Mouse (Mus musculus): Measurements from ENCODE around the gene Nacad. TPM values are rescaled to one million over a fixed set of nuclear protein-coding genes. Genes with fewer than 3 reads are reported as not detected.

Gene Nacad
- polyA plus RNA-seq, 1 experiment: 0.63 TPM

DNA sequence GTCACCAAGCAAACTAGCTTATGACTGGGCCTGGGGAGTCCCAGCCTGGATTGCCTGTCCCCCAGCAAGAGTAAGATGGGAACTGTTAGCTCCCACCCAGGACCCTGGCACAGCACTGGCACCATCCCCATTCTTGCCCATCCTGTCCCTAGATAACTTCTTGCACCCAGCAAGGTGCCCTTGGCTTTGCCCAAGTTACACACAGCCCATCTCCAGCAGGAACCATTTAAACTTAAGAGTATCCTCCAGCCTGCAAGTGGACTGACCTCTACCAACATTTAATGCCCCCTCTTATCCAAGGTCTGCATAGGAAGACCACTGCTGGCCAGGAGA is 1.3 kb downstream of the Nacad start:
- peaks cover 22% of the 10 kb centered on the region for H3K36me3 ChIP-seq (replicated peaks; ENCODE audit: low read length)
- no peak overlapping the region for H3K4me3 ChIP-seq (replicated peaks)
- TF ChIP-seq GATA1 (IDR thresholded peaks at IDR 0.05; ENCODE audit: borderline replicate concordance, low read length) (no peak), FLI1 (IDR thresholded peaks at IDR 0.05; ENCODE audit: low read length) (no peak)
- H3K4me1 ChIP-seq: peaks cover 64% of the 10 kb centered on the region
- no peaks in the 10 kb centered on the region for H3K9me3 ChIP-seq
- peaks cover 57% of the 10 kb centered on the region for H3K27me3 ChIP-seq (replicated peaks)

GRCm38 (mm10) chr11:6603887-6604603 is 1.8 kb downstream of the Nacad start:
- no peak for TF ChIP-seq FLI1 (IDR thresholded peaks at IDR 0.05; ENCODE audit: low read length)
- no peak for TF ChIP-seq GATA1 (IDR thresholded peaks at IDR 0.05; ENCODE audit: borderline replicate concordance, low read length)
- Histone ChIP-seq H3K4me3 (replicated peaks) (no peak overlapping the region), H3K27me3 (replicated peaks) (peaks cover 57% of the 10 kb centered on the region), H3K4me1 (peaks cover 64% of the 10 kb centered on the region), H3K9me3 (no peaks in the 10 kb centered on the region), H3K36me3 (replicated peaks; ENCODE audit: low read length) (peaks cover 26% of the 10 kb centered on the region)

DNA sequence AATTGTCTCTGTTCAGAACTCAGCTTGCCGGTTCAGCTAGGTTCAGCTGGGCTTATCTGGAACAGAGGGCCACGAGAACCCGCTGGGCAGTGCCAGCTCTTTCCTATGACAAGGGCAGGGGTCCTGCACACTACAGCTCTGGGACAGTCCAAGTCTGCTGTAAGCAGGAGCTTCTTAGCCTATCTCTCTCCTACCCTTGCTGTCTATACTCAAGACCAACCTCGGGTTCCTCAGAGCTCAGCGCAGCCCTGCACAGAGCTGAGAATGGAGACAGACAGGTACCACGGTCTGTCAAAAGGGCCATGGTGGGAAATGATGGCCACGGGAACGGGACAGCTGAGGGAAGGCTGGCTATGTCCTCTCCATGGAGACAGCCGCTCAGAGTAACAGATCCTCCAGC is 2.6 kb downstream of the Nacad start:
- Histone ChIP-seq H3K36me3 (replicated peaks; ENCODE audit: low read length) (peaks cover 34% of the 10 kb centered on the region), H3K4me3 (replicated peaks) (no peak overlapping the region), H3K4me1 (peaks cover 64% of the 10 kb centered on the region), H3K9me3 (no peaks in the 10 kb centered on the region), H3K27me3 (replicated peaks) (peaks cover 57% of the 10 kb centered on the region)
- TF ChIP-seq FLI1 (IDR thresholded peaks at IDR 0.05; ENCODE audit: low read length) (no peak), GATA1 (IDR thresholded peaks at IDR 0.05; ENCODE audit: borderline replicate concordance, low read length) (no peak)

GRCm38 (mm10) chr11:6602662-6603061 is 3.2 kb downstream of the Nacad start:
- Histone ChIP-seq H3K4me3 (replicated peaks) (no peak overlapping the region), H3K4me1 (peaks cover 67% of the 10 kb centered on the region), H3K27me3 (replicated peaks) (peaks cover 57% of the 10 kb centered on the region), H3K9me3 (no peaks in the 10 kb centered on the region), H3K36me3 (replicated peaks; ENCODE audit: low read length) (peaks cover 40% of the 10 kb centered on the region)
- TF ChIP-seq FLI1 (IDR thresholded peaks at IDR 0.05; ENCODE audit: low read length) (no peak), GATA1 (IDR thresholded peaks at IDR 0.05; ENCODE audit: borderline replicate concordance, low read length) (no peak)

- Histone ChIP-seq H3K9me3 (no peaks in the 10 kb centered on the region), H3K36me3 (replicated peaks; ENCODE audit: low read length) (peaks cover 48% of the 10 kb centered on the region), H3K27me3 (replicated peaks) (peaks cover 52% of the 10 kb centered on the region), H3K4me3 (replicated peaks) (peak overlapping the region; percentile 44), H3K4me1 (peaks cover 66% of the 10 kb centered on the region)
- TF ChIP-seq GATA1 (IDR thresholded peaks at IDR 0.05; ENCODE audit: borderline replicate concordance, low read length): no peak
Measured at GRCm38 (mm10) chr11:6601649-6602480, 4.0 kb downstream of the Nacad start.

- Histone ChIP-seq H3K36me3 (replicated peaks; ENCODE audit: low read length) (peaks cover 63% of the 10 kb centered on the region), H3K27me3 (replicated peaks) (peaks cover 38% of the 10 kb centered on the region), H3K9me3 (no peaks in the 10 kb centered on the region), H3K4me1 (peaks cover 55% of the 10 kb centered on the region), H3K4me3 (replicated peaks) (no peak overlapping the region)
- no peak for TF ChIP-seq GATA1 (IDR thresholded peaks at IDR 0.05; ENCODE audit: borderline replicate concordance, low read length)
- no peak for TF ChIP-seq FLI1 (IDR thresholded peaks at IDR 0.05; ENCODE audit: low read length)
Measured at GRCm38 (mm10) chr11:6600284-6600944, 5.4 kb downstream of the Nacad start.

DNA sequence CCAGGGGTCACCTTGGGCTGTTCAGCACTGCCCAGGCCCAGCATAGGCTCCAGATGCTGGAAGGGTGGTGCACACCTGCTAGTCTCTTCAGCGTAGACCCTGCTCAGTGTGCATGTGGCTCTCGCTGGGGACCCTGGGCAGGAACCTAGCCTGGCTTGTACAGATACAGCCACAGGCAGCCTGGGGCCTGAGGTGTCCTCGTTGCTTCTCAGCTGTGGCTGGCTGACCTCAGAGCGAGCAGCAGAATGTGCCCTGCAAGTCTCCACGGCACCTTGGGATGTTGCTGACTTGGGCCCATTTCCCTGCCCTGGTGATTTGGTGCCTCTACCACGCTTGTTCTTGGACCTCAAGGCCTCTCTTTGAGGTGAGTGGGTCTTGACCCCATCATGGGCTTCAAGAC is 6.0 kb downstream of the Nacad start:
- Histone ChIP-seq H3K36me3 (replicated peaks; ENCODE audit: low read length) (peaks cover 68% of the 10 kb centered on the region), H3K27me3 (replicated peaks) (peaks cover 32% of the 10 kb centered on the region), H3K9me3 (no peaks in the 10 kb centered on the region), H3K4me1 (peaks cover 55% of the 10 kb centered on the region), H3K4me3 (replicated peaks) (no peak overlapping the region)
- TF ChIP-seq FLI1 (IDR thresholded peaks at IDR 0.05; ENCODE audit: low read length): no peak
- no peak for TF ChIP-seq GATA1 (IDR thresholded peaks at IDR 0.05; ENCODE audit: borderline replicate concordance, low read length)

DNA sequence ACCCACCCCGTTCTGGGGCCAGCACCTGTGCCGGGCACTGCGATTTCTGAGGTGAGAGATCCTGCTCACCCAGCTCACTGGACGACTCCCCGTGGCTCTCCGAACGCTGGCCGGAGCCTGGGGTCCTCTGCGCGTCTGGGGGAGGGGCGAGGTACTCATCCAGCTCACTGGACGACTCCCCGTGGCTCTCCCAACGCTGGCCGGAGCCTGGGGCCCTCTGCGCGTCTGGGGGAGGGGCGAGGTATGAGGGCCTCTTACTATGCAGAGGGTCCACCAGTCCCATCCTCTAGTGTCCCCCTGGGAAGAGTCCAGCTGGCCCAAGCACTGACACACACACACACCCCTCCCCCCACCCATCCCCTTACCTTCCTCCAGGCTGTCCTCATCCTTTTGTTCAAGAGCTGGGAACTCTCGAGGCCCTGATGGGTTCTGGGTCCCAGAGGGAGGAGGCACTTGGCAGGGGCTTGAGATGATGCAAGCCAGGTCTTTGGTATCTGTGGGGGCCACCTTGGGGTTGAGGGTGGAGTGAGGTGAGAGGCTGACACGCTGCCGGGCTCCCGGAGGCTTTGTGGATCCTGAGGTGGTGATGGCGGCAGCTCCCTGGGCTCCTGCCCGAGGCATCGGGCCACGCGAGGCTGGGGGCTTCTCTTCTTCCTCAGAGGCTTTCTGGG is 6.7 kb downstream of the Nacad start:
- TF ChIP-seq GATA1 (IDR thresholded peaks at IDR 0.05; ENCODE audit: borderline replicate concordance, low read length) (no peak), FLI1 (IDR thresholded peaks at IDR 0.05; ENCODE audit: low read length) (no peak)
- no peak overlapping the region for H3K4me3 ChIP-seq (replicated peaks)
- H3K36me3 ChIP-seq (replicated peaks; ENCODE audit: low read length): peaks cover 74% of the 10 kb centered on the region
- H3K4me1 ChIP-seq: peaks cover 51% of the 10 kb centered on the region
- H3K9me3 ChIP-seq: no peaks in the 10 kb centered on the region
- H3K27me3 ChIP-seq (replicated peaks): peaks cover 25% of the 10 kb centered on the region

DNA sequence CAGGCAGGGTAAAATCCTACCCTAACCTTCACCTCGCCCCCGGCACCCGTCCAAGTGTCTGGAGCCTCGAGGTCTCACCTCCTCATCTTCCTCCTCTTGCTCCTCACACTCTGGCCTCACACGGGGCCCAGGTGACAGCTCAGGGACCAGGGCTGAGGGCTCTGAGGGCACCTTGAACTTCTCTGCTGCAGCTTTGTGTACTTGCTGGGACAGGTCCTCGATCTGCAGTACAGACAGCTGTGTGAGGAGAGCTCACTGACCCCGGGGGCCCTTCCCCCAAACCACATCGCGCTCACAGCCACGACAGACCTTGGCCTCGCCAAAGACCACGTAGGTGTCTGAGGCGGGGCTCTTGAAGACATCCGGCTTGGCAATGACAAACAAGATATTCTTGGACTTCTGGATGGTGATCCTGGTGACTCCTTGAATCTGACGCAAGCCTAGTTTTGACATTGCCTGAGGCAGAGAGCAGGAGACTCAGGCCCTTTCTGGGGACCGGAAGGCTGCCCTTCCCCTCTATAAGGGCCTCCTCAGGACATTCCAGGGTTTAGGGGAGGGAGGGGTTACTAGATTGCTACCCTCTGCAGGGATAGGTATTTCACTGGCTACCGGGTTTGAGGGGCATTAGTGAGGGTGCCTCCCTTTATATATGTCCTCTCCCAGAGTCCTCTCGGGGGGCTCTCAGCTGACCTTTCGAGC is 7.5 kb downstream of the Nacad start:
- Histone ChIP-seq H3K9me3 (no peaks in the 10 kb centered on the region), H3K4me3 (replicated peaks) (no peak overlapping the region), H3K36me3 (replicated peaks; ENCODE audit: low read length) (peaks cover 82% of the 10 kb centered on the region), H3K27me3 (replicated peaks) (peaks cover 17% of the 10 kb centered on the region), H3K4me1 (peaks cover 46% of the 10 kb centered on the region)
- TF ChIP-seq FLI1 (IDR thresholded peaks at IDR 0.05; ENCODE audit: low read length) (no peak), GATA1 (IDR thresholded peaks at IDR 0.05; ENCODE audit: borderline replicate concordance, low read length) (no peak)
